ENCODE assay signal across 8 mouse cellular contexts in the genomic region with DNA sequence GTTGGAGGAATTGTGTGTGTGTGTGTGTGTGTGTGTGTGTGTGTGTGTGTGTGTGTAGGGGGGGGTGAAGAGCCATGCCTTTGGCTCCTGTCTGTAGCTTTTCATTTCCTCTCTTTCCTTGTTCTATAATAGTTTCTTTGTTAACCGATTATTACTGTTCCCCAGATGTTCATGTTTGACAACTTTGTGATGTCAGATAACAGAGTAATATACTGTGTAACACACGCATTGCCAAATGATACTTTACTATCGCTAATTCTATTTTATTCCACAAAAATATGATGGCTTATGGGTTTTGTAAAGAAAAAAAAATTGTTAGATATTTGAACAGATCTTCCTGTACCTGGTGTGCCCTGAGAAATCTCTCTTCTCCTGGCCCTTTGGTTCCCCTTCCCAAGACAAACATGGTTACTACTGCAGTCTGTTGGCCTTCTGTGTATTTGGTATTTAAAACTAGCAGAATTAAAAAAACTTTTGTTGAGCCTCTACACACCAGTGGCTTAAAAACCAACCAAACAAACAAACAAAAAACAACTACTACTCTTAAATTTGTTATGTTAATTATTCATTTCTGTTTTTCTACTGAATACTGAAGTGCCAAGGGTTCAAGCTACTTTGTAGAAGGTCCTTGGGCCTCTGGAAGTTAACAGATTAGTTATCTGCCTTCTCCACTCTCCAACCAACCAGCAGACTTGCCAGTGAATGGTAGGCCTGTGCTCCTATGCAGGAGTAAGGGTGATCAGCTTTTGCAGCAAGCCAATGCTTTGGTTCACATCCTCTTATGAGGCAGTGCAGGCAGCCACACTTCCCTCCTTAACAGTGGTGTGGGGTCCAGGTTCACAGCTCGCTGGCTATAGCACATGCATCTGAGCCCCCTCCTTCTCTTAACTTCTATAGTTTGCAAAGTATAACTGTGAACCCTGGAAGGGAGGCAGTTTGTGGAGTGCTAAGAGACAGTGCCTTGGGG. TPM values are rescaled to one million over a fixed set of nuclear protein-coding genes. Genes with fewer than 3 reads are reported as not detected.
DNase-seq lines count a peak whose midpoint lies in the region; ATAC-seq and TF ChIP-seq lines count a peak whose summit lies in the region.

No protein-coding gene starts in this region.

- peaks cover 4 to 6% of the 10 kb centered on the region in 2 experiments; a peak in 3 of 4 replicates for H3K4me1 ChIP-seq in heart, embryonic 14.5 days (ENCODE audit: control insufficient read depth in 2 of 2, insufficient read depth in 2 of 2, low read length in 2 of 2)
- peaks cover 3% of the 10 kb centered on the region; the same call in 1 of the 2 replicates for H3K4me1 ChIP-seq in bone marrow, adult 2 months (ENCODE audit: control insufficient read depth, insufficient read depth, low read length)
- H3K4me1 ChIP-seq in intestine, embryonic 14.5 days (replicated peaks; ENCODE audit: control insufficient read depth, insufficient read depth, low read length), result peaks cover 10% of the 10 kb centered on the region
- peaks cover 24% of the 10 kb centered on the region for H3K4me1 ChIP-seq in neural tube, embryonic 13.5 days (replicated peaks)

- H3K9me3 ChIP-seq in heart, embryonic 14.5 days (ENCODE audit: control insufficient read depth, low read length), result no peaks in the 10 kb centered on the region; the same call in 1 of the 2 replicates
- no peaks in the 10 kb centered on the region for H3K9me3 ChIP-seq in intestine, embryonic 14.5 days (ENCODE audit: control insufficient read depth, low read length)
- H3K9me3 ChIP-seq in neural tube, embryonic 13.5 days, result no peaks in the 10 kb centered on the region

- no peak for TF ChIP-seq CTCF in bone marrow, adult 2 months (IDR thresholded peaks at IDR 0.05; ENCODE audit: control insufficient read depth, insufficient read depth, low read length)

- no peak for TF ChIP-seq POLR2A in bone marrow, adult 2 months (IDR thresholded peaks at IDR 0.05; ENCODE audit: borderline replicate concordance, control insufficient read depth, low read depth, low read length)

- 0 out of 4 replicates have a peak overlapping the region, but pooled peaks of 1 of the 2 experiments have one; percentile 71 for H3K4me3 ChIP-seq in heart, embryonic 14.5 days (ENCODE audit: control insufficient read depth in 1 of 2, insufficient read depth in 1 of 2, low read depth in 1 of 2, low read length in 2 of 2)
- H3K4me3 ChIP-seq in bone marrow, adult 2 months (replicated peaks; ENCODE audit: control insufficient read depth, low read depth, low read length), result peak overlapping the region; percentile 73
- H3K4me3 ChIP-seq in intestine, embryonic 14.5 days (ENCODE audit: low read depth, low read length), result peak overlapping the region; percentile 56; the same call in 1 of the 2 replicates
- H3K4me3 ChIP-seq in neural tube, embryonic 13.5 days, result no peak overlapping the region

- no peaks in the 10 kb centered on the region for H3K36me3 ChIP-seq in heart, embryonic 14.5 days (ENCODE audit: control insufficient read depth, insufficient read depth, low read length)
- no peaks in the 10 kb centered on the region for H3K36me3 ChIP-seq in intestine, embryonic 14.5 days (ENCODE audit: control insufficient read depth, insufficient read depth, low read length)
- H3K36me3 ChIP-seq in neural tube, embryonic 13.5 days, result no peaks in the 10 kb centered on the region

- H3K9ac ChIP-seq in heart, embryonic 14.5 days (ENCODE audit: low read length), result no peak overlapping the region
- H3K9ac ChIP-seq in intestine, embryonic 14.5 days (ENCODE audit: low read length), result no peak overlapping the region
- 0 out of 2 replicates have a peak overlapping the region, but pooled peaks have one; percentile 65 for H3K9ac ChIP-seq in neural tube, embryonic 13.5 days

- WGBS in heart, embryonic 14.5 days, result 57% methylated on average over 4 of the region's 4 CpGs
- WGBS in bone marrow, adult 2 months, result 9% methylated on average over 4 of the region's 4 CpGs
- WGBS in intestine, embryonic 14.5 days, result 43% methylated on average over 4 of the region's 4 CpGs
- WGBS in neural tube, embryonic 13.5 days, result 55% methylated on average over 4 of the region's 4 CpGs

- peaks cover 15% of the 10 kb centered on the region for H3K27me3 ChIP-seq in heart, embryonic 14.5 days (ENCODE audit: control insufficient read depth, insufficient read depth, low read length)
- H3K27me3 ChIP-seq in intestine, embryonic 14.5 days (replicated peaks; ENCODE audit: control insufficient read depth, insufficient read depth, low read length), result peaks cover 18% of the 10 kb centered on the region; the same call in 1 of the 2 replicates
- peaks cover 51% of the 10 kb centered on the region for H3K27me3 ChIP-seq in neural tube, embryonic 13.5 days

- ATAC-seq in heart, embryonic 14.5 days (ENCODE audit: insufficient number of reproducible peaks, insufficient read depth, low FRiP score, low read depth), result no peak
- no peak for ATAC-seq in intestine, embryonic 14.5 days (replicated peaks; ENCODE audit: low FRiP score, low TSS enrichment, low read depth)
- no peak for ATAC-seq in neural tube, embryonic 13.5 days (ENCODE audit: low read depth)

- DNase-seq in heart, adult 8-10 months (ENCODE audit: low spot score), result no peak
- no peak for DNase-seq in intestine, embryonic 14.5 days (ENCODE audit: low spot score)
- DNase-seq in ovary, postnatal 36 days (ENCODE audit: low spot score), result no peak
- no peak for DNase-seq in adrenal gland, postnatal 14 days
- no peak for DNase-seq in right cerebral cortex, postnatal 4 days

- H3K27ac ChIP-seq in heart, embryonic 14.5 days (replicated peaks in 1 of 2; ENCODE audit: control insufficient read depth in 1 of 2, insufficient read depth in 1 of 2, low read depth in 2 of 2, low read length in 2 of 2), result no peak overlapping the region
- H3K27ac ChIP-seq in bone marrow, adult 2 months (ENCODE audit: control insufficient read depth, insufficient read depth, low read depth, low read length, poor library complexity), result peak overlapping the region; percentile 89
- H3K27ac ChIP-seq in intestine, embryonic 14.5 days (ENCODE audit: low read depth), result no peak overlapping the region
- H3K27ac ChIP-seq in neural tube, embryonic 13.5 days (replicated peaks), result no peak overlapping the region

- peak overlapping the region; percentile 98 for H3K4me2 ChIP-seq in heart, embryonic 14.5 days (ENCODE audit: low read length)
- H3K4me2 ChIP-seq in intestine, embryonic 14.5 days (ENCODE audit: low read length), result peak overlapping the region; percentile 96
- H3K4me2 ChIP-seq in neural tube, embryonic 13.5 days, result peak overlapping the region; percentile 82

RNA-seq across cellular contexts. Expression of a gene that starts 2.3 kb away (rescaled TPM):
- 3.6 and 3.8 TPM in 2 replicates for polyA plus RNA-seq in heart, embryonic 14.5 days (2014; fragmentation: Nextera tagmentation; extraction: Ambion mirVana)
- 1 to 10 TPM; 1.6 to 2.4 (median 2.1) TPM for total RNA-seq in heart, adult 8-10 months (2022)
- polyA plus RNA-seq in bone marrow, adult 2 months (2011; ENCODE audit: insufficient read depth, insufficient read length, low replicate concordance, missing spikeins), result 32.1 and 38.2 TPM in 2 replicates
- 14.0 and 18.1 TPM in 2 replicates for polyA plus RNA-seq in intestine, embryonic 14.5 days (2014; fragmentation: Nextera tagmentation; extraction: Ambion mirVana)
- 2.9 and 4.6 TPM in 2 replicates for polyA plus RNA-seq in neural tube, embryonic 13.5 days (2015; fragmentation: Nextera tagmentation; extraction: Ambion mirVana)
- total RNA-seq in adrenal gland, postnatal 14 days (2021), result 3.0 and 5.2 TPM in 2 replicates

RNA-seq across cellular contexts. Expression of a gene that starts 11.6 kb away (rescaled TPM):
- polyA plus RNA-seq in heart, embryonic 14.5 days (2014; fragmentation: Nextera tagmentation; extraction: Ambion mirVana), result 1.2 and 2.0 TPM in 2 replicates
- total RNA-seq in heart, adult 8-10 months (2022), result 1 to 10 TPM; 2.2 to 2.7 (median 2.4) TPM
- 1.8 and 5.5 TPM in 2 replicates for polyA plus RNA-seq in bone marrow, adult 2 months (2011; ENCODE audit: insufficient read depth, insufficient read length, low replicate concordance, missing spikeins)
- 1.7 and 2.9 TPM in 2 replicates for polyA plus RNA-seq in intestine, embryonic 14.5 days (2014; fragmentation: Nextera tagmentation; extraction: Ambion mirVana)
- 0.61 and 0.80 TPM in 2 replicates for polyA plus RNA-seq in neural tube, embryonic 13.5 days (2015; fragmentation: Nextera tagmentation; extraction: Ambion mirVana)
- total RNA-seq in adrenal gland, postnatal 14 days (2021), result 8.7 and 10.1 TPM in 2 replicates

RNA-seq across cellular contexts. Expression of a gene that starts 45.4 kb away (rescaled TPM):
- polyA plus RNA-seq in heart, embryonic 14.5 days (2014; fragmentation: Nextera tagmentation; extraction: Ambion mirVana), result 26.2 and 30.4 TPM in 2 replicates
- 10 to 100 TPM; 19.0 to 22.9 (median 20.3) TPM for total RNA-seq in heart, adult 8-10 months (2022)
- polyA plus RNA-seq in bone marrow, adult 2 months (2011; ENCODE audit: insufficient read depth, insufficient read length, low replicate concordance, missing spikeins), result 22.2 and 50.8 TPM in 2 replicates
- 65.5 and 67.5 TPM in 2 replicates for polyA plus RNA-seq in intestine, embryonic 14.5 days (2014; fragmentation: Nextera tagmentation; extraction: Ambion mirVana)
- polyA plus RNA-seq in neural tube, embryonic 13.5 days (2015; fragmentation: Nextera tagmentation; extraction: Ambion mirVana), result 82.7 and 93.6 TPM in 2 replicates
- total RNA-seq in adrenal gland, postnatal 14 days (2021), result 30.3 and 33.5 TPM in 2 replicates
